In the genomic region with DNA sequence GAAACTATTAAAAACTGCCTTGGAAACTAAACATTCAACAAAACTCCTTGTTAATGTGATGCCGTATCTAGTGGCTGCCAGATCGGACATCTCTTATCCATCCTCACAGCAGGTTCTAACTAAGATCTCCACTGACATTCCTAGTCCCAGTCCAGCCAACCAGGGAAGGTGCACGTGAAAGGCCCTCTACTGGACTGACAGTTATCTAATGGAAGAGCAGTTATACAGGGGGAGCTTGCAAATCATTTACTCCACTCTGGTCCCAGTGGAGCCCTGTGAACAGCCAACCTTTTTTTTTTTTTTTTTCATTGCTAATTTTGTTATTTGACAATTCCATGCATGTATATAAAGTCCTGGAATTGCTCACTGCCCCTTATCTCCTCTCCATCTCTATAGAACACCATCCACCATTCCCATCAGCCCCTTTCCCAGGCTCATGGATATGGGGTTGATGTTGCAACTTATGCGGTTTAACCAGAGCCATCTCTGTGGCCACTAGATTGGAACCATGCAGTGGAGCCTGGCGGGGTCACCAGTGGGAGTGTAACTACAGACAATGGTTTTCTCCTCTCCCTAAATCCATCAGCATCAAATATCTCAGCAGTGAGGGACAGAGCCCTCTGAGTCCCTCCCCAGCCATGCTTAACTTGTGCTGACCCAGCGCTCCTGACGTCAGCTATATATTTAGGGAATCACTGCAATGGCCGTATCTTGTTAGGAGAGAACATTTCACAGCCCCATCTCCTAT, we compare ENCODE assay signal across 24 mouse cellular contexts.
"Had no signal": no experiment of that assay in that cellular context is flagged by ENCODE, and none has a peak within 500 bp of the region (broad histone marks: within the 10 kb centered on the region; RNA-seq: fewer than 3 reads in every experiment).

No protein-coding gene starts in this region.

- H3K4me2 ChIP-seq: limb, embryonic 13.5 days; liver, embryonic 12.5 days; liver, embryonic 15.5 days; lung, embryonic 15.5 days; midbrain, embryonic 15.5 days; neural tube, embryonic 12.5 days; neural tube, embryonic 15.5 days; stomach, embryonic 15.5 days had no signal

- H3K4me1 ChIP-seq: limb, embryonic 10.5 days; limb, embryonic 13.5 days; liver, embryonic 12.5 days; liver, embryonic 15.5 days; lung, embryonic 15.5 days; midbrain, embryonic 10.5 days; midbrain, embryonic 15.5 days; neural tube, embryonic 12.5 days had no signal

- H3K27ac ChIP-seq: layer of hippocampus, adult 2 months; limb, embryonic 10.5 days; limb, embryonic 13.5 days; liver, embryonic 12.5 days; liver, embryonic 15.5 days; lung, embryonic 15.5 days; midbrain, embryonic 10.5 days; midbrain, embryonic 15.5 days; neural tube, embryonic 12.5 days; neural tube, embryonic 15.5 days; stomach, embryonic 15.5 days had no signal

- H3K27me3 ChIP-seq: limb, embryonic 13.5 days; liver, embryonic 12.5 days; liver, embryonic 15.5 days; lung, embryonic 15.5 days; megakaryocyte, embryonic 14.5 days; midbrain, embryonic 15.5 days; neural tube, embryonic 12.5 days; neural tube, embryonic 15.5 days; stomach, embryonic 15.5 days had no signal

- H3K36me3 ChIP-seq: limb, embryonic 10.5 days; limb, embryonic 13.5 days; liver, embryonic 12.5 days; liver, embryonic 15.5 days; lung, embryonic 15.5 days; midbrain, embryonic 10.5 days; midbrain, embryonic 15.5 days; neural tube, embryonic 12.5 days; neural tube, embryonic 15.5 days; stomach, embryonic 15.5 days had no signal

- H3K9ac ChIP-seq: limb, embryonic 13.5 days; liver, embryonic 12.5 days; liver, embryonic 15.5 days; lung, embryonic 15.5 days; midbrain, embryonic 15.5 days; neural tube, embryonic 12.5 days; neural tube, embryonic 15.5 days; stomach, embryonic 15.5 days had no signal

- ATAC-seq: inflammation-experienced regulatory T-cells, adult 6 months; intestine, embryonic 16.5 days; liver, embryonic 12.5 days; midbrain, embryonic 15.5 days had no signal

- H3K4me3 ChIP-seq: layer of hippocampus, adult 2 months; limb, embryonic 10.5 days; limb, embryonic 13.5 days; liver, embryonic 12.5 days; liver, embryonic 15.5 days; lung, embryonic 15.5 days; megakaryocyte, embryonic 14.5 days; midbrain, embryonic 10.5 days; midbrain, embryonic 15.5 days; neural tube, embryonic 12.5 days; neural tube, embryonic 15.5 days; stomach, embryonic 15.5 days had no signal

- H3K9me3 ChIP-seq: limb, embryonic 10.5 days; limb, embryonic 13.5 days; liver, embryonic 12.5 days; liver, embryonic 15.5 days; lung, embryonic 15.5 days; megakaryocyte, embryonic 14.5 days; midbrain, embryonic 10.5 days; midbrain, embryonic 15.5 days; neural tube, embryonic 12.5 days; neural tube, embryonic 15.5 days; stomach, embryonic 15.5 days had no signal

- DNase-seq: kidney, postnatal 10 days; layer of hippocampus, adult 9-11 months; liver; lung, adult 18-20 months; lung, postnatal 10 days; lung, postnatal 36 days; retina, postnatal 1 day; right cerebral cortex, postnatal 25 days; spleen, adult 18-20 months; thymus, postnatal 25 days had no signal
